Mouse (Mus musculus) myocyte (in vitro differentiated cells): ENCODE measurements around the gene Nedd1. TPM values are rescaled to one million over a fixed set of nuclear protein-coding genes. Genes with fewer than 3 reads are reported as not detected.

Source experiments
- H3K27me3 ChIP-seq: one replicate; pipeline ENCODE4 v1.6.1; 2011; ENCODE audit not compliant: control insufficient read depth, insufficient read depth, insufficient read length
- H3K36me3 ChIP-seq: one replicate; pipeline ENCODE4 v1.6.1; 2011; ENCODE audit not compliant: control insufficient read depth, insufficient read depth
- H3K4me2 ChIP-seq: one replicate; pipeline ENCODE4 v1.6.1; 2011; ENCODE audit warnings: low read depth, control low read depth
- H3K4me3 ChIP-seq: one replicate; pipeline ENCODE4 v1.5.1; 2011; ENCODE audit warnings: mild to moderate bottlenecking, control low read depth, moderate library complexity
- H3K79me2 ChIP-seq: one replicate; pipeline ENCODE4 v1.6.1; 2011; ENCODE audit not compliant: control insufficient read depth, insufficient read depth
- H3ac ChIP-seq: one replicate; pipeline ENCODE4 v1.6.1; 2011; ENCODE audit not compliant: control insufficient read depth, insufficient read length
- CEBPB ChIP-seq: IDR thresholded peaks from 2 replicates; pipeline ENCODE4 v1.6.1; 2011; ENCODE audit warnings: mild to moderate bottlenecking, moderate library complexity; ENCODE audit not compliant: poor library complexity, insufficient read depth, severe bottlenecking
- E2F4 ChIP-seq: IDR thresholded peaks from one replicate; pipeline ENCODE4 v1.6.1; 2011; ENCODE audit warnings: mild to moderate bottlenecking, control low read depth, moderate library complexity; ENCODE audit not compliant: insufficient read depth
- MAX ChIP-seq: IDR thresholded peaks from one replicate; pipeline ENCODE4 v1.6.1; 2011; ENCODE audit warnings: low read depth, mild to moderate bottlenecking, control low read depth
- MYOD1 ChIP-seq, 3 experiments: IDR thresholded peaks; one replicate each; pipeline ENCODE4 v1.6.1; 2011; ENCODE audit warnings: control low read depth in 2 of 3, low read depth in 2 of 3, mild to moderate bottlenecking in 2 of 3, moderate library complexity in 1 of 3; ENCODE audit not compliant: insufficient read length in 2 of 3, control insufficient read depth in 1 of 3
- MYOG ChIP-seq, 3 experiments: IDR thresholded peaks; one replicate each; pipeline ENCODE4 v1.6.1; 2011; ENCODE audit warnings: control low read depth in 2 of 3, low read depth in 2 of 3, mild to moderate bottlenecking in 2 of 3; ENCODE audit not compliant: insufficient read length in 2 of 3, control insufficient read depth in 1 of 3, insufficient read depth in 1 of 3
- POLR2A ChIP-seq: IDR thresholded peaks from one replicate; pipeline ENCODE4 v1.6.1; 2011; ENCODE audit warnings: low read depth, mild to moderate bottlenecking, control low read depth, moderate library complexity; ENCODE audit not compliant: insufficient read length
- POLR2AphosphoS2 ChIP-seq: IDR thresholded peaks from one replicate; pipeline ENCODE4 v1.6.1; 2011; ENCODE audit warnings: low read depth, control low read depth; ENCODE audit not compliant: insufficient read length
- REST ChIP-seq: IDR thresholded peaks from one replicate; pipeline ENCODE4 v1.6.1; 2011; ENCODE audit warnings: mild to moderate bottlenecking, control low read depth, moderate library complexity; ENCODE audit not compliant: insufficient read depth, insufficient read length
- SRF ChIP-seq: IDR thresholded peaks from one replicate; pipeline ENCODE4 v1.6.1; 2011; ENCODE audit warnings: low read depth; ENCODE audit not compliant: control insufficient read depth, insufficient read length
- TCF12 ChIP-seq: IDR thresholded peaks from one replicate; pipeline ENCODE4 v1.6.1; 2011; ENCODE audit warnings: mild to moderate bottlenecking, control low read depth; ENCODE audit not compliant: poor library complexity, insufficient read depth, severe bottlenecking
- TCF3 ChIP-seq: IDR thresholded peaks from one replicate; pipeline ENCODE4 v1.6.1; 2011; ENCODE audit warnings: low read depth, control low read depth; ENCODE audit not compliant: insufficient read length
- USF1 ChIP-seq: IDR thresholded peaks from one replicate; pipeline ENCODE4 v1.6.1; 2011; ENCODE audit warnings: low read depth, mild to moderate bottlenecking, control low read depth, moderate library complexity
- polyA plus RNA-seq: library from polyadenylated mRNA; unstranded; fragments of >200 nt; fragmentation: generic; extraction: Trizol; gene quantifications from one replicate; pipeline ENCODE4 v1.2.1, GENCODE M21; 2012; ENCODE audit warnings: missing spikeins

The Nedd1 gene
- polyA plus RNA-seq, 1 experiment = 6.5 TPM

DNA sequence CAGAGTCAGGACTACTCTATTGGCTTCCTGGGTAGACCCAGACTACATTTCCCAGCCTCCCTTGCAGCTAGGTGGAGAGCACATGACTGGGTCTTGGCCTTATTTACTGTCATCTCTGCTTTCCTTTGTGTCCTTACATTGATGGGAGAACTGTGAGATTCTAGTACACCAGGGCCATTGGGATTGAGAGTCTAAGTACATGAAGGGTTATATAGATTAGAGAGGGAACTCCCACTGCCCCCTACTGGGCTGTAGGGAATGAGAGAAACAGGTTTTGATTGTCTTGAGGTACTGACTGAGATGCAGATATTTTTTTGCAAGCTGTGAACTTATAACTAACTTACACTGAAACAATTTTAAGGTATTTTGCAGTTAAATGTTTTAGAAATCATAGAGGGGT lies 81.2 kb downstream of the Nedd1 start:
- no peak overlapping the region for H3K4me3 ChIP-seq
- TF ChIP-seq TCF3 (no peak), REST (no peak), POLR2AphosphoS2 (no peak), POLR2A (no peak), USF1 (no peak), SRF (no peak), CEBPB (no peak), MYOD1 (IDR thresholded peaks at IDR 0.05; ENCODE audit: control insufficient read depth in 1 of 3, insufficient read length in 2 of 3, low read depth in 2 of 3) (no peak), E2F4 (no peak), MYOG (IDR thresholded peaks at IDR 0.05; ENCODE audit: control insufficient read depth in 1 of 3, insufficient read depth in 1 of 3, insufficient read length in 2 of 3, low read depth in 2 of 3) (no peak), TCF12 (no peak), MAX (no peak)

More for the DNA sequence above, 81.2 kb downstream of the Nedd1 start:
- Histone ChIP-seq H3ac (no peak overlapping the region), H3K4me2 (no peak overlapping the region), H3K79me2 (no peaks in the 10 kb centered on the region), H3K36me3 (no peaks in the 10 kb centered on the region), H3K27me3 (no peaks in the 10 kb centered on the region)
